Mouse (Mus musculus) thymus, adult 2 months (tissue): ENCODE measurements around the gene Josd2.

ENCODE experiments used
- CTCF ChIP-seq: fragments of 200-500 bp; IDR thresholded peaks from 2 replicates; pipeline ENCODE4 v1.5.1; 2012; ENCODE audit warnings: mild to moderate bottlenecking, control low read depth, low read length, moderate library complexity, borderline replicate concordance; ENCODE audit not compliant: control insufficient read depth, poor library complexity, insufficient read depth; ENCODE audit errors: extremely low read depth
- POLR2A ChIP-seq: fragments of 200-500 bp; IDR thresholded peaks from 2 replicates; pipeline ENCODE4 v1.6.1; 2012; ENCODE audit warnings: mild to moderate bottlenecking, low read length, control low read depth, moderate library complexity; ENCODE audit not compliant: control insufficient read depth, poor library complexity, insufficient read depth; ENCODE audit errors: extremely low read depth

GRCm38 (mm10) chr7:44453256-44453655 lies 14.5 kb upstream of the Josd2 start:
- no peak for TF ChIP-seq CTCF
- TF ChIP-seq POLR2A, result no peak
